Mouse (Mus musculus): Measurements from ENCODE around the gene Ppfibp1. TPM values are rescaled to one million over a fixed set of nuclear protein-coding genes. Genes with fewer than 3 reads are reported as not detected.

Ppfibp1 gene
- total and polyA plus RNA-seq, 2 experiments from 2014 or later, result 39.5 to 43.0 TPM

DNA sequence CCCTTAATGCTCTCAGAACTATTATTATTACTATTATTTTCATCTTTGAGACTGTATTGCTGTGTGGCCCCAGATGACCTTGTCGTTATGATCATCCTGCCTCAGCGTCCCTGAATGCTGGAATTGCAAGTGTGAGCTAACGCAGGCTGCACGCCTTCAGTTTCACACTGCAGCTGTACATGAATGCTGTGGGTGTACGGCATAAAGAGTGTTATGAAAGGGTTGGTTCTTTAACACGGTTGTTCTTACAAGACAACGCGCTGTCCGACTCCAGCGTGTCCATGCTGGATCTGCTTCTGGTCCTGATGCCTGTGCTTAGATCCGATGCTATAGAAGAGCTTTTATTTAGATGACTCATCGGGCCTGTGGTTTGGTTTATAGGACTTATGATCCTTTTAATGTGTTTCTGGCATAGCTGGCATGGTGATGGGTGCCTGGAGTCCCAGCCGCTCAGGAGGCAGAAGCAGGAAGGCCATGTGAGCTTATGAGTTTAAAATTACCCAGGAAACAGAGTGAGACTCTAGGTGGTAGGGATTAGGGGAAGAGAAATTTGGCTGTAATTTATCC is 161.0 kb downstream of the Ppfibp1 start:
- no peak overlapping the region for H3K9ac ChIP-seq (replicated peaks; ENCODE audit: low read depth, low read length)
- 93% methylated on average over 13 of the region's 13 CpGs for WGBS
- H3K4me3 ChIP-seq (ENCODE audit: low read depth, low read length), result no peak overlapping the region
- no peak overlapping the region for H3K4me2 ChIP-seq (ENCODE audit: low read depth, low read length)
- peaks cover 5% of the 10 kb centered on the region; the same call in 1 of the 2 replicates for H3K4me1 ChIP-seq (ENCODE audit: control insufficient read depth, insufficient read depth)
- DNase-seq (ENCODE audit: low spot score) (no peak), ATAC-seq (ENCODE audit: insufficient read depth, low read depth) (no peak)
- H3K27ac ChIP-seq (ENCODE audit: low read depth), result no peak overlapping the region
- no peaks in the 10 kb centered on the region for H3K27me3 ChIP-seq (ENCODE audit: control insufficient read depth, insufficient read depth, low read length)
- peaks cover 80% of the 10 kb centered on the region for H3K36me3 ChIP-seq (replicated peaks; ENCODE audit: control insufficient read depth, insufficient read depth, low read length)
- TF ChIP-seq CTCF (IDR thresholded peaks at IDR 0.05; ENCODE audit: low read depth), result no peak
- TF ChIP-seq EP300 (IDR thresholded peaks at IDR 0.05; ENCODE audit: low read depth), result no peak
- no peaks in the 10 kb centered on the region for H3K9me3 ChIP-seq (replicated peaks; ENCODE audit: control insufficient read depth, low read length)

DNA sequence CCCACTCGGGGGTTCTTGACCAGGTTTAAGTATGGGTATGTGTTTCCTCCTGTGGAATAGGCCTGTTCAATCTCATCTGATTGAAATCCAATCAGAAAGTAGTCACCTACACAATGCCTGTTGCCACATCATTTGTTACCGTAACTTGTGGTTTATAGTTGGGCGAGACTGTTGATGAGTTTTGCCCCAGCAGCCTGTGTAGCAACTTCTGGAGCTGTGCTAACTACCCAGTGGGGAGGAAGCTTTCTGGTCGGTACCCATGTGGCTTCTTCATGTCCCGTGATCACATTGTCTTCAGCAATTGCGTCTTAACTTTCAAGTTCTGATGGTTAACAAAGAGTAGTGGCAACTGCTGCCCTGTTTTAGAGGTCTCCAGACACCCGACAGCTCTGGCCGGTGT is 163.4 kb downstream of the Ppfibp1 start:
- DNase-seq (ENCODE audit: low spot score), result no peak
- Histone ChIP-seq H3K9ac (replicated peaks; ENCODE audit: low read depth, low read length) (no peak overlapping the region), H3K9me3 (replicated peaks; ENCODE audit: control insufficient read depth, low read length) (no peaks in the 10 kb centered on the region), H3K36me3 (replicated peaks; ENCODE audit: control insufficient read depth, insufficient read depth, low read length) (peaks cover 94% of the 10 kb centered on the region), H3K4me1 (ENCODE audit: control insufficient read depth, insufficient read depth) (no peaks in the 10 kb centered on the region), H3K27me3 (ENCODE audit: control insufficient read depth, insufficient read depth, low read length) (no peaks in the 10 kb centered on the region), H3K4me2 (ENCODE audit: low read depth, low read length) (no peak overlapping the region), H3K27ac (ENCODE audit: low read depth) (no peak overlapping the region), H3K4me3 (ENCODE audit: low read depth, low read length) (no peak overlapping the region)
- TF ChIP-seq CTCF (IDR thresholded peaks at IDR 0.05; ENCODE audit: low read depth) (no peak), EP300 (IDR thresholded peaks at IDR 0.05; ENCODE audit: low read depth) (no peak)
- 91% methylated on average over 8 of the region's 8 CpGs for WGBS
- no peak for ATAC-seq (ENCODE audit: insufficient read depth, low read depth)

DNA sequence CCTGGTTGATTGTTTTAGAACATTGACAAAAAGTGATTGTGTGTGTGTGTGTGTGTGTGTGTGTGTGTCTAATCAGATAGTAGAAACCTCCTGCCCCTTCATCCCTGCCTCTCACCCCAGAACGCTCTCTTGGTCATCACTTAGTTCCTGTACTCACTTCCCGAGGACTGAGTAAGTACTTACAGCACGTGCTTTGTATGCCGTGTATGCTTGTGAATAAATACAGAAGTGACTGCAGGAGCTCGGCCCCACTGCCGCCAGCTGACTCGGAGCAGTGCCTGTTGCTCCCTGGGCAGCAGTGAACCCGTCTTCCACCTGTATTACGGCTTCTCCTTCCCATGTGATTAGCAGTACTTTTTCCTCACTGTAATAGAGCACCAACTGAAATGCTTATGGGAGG is 164.2 kb downstream of the Ppfibp1 start:
- 91% methylated on average over 9 of the region's 9 CpGs for WGBS
- no peak overlapping the region for H3K27ac ChIP-seq (ENCODE audit: low read depth)
- DNase-seq (ENCODE audit: low spot score) (no peak), ATAC-seq (ENCODE audit: insufficient read depth, low read depth) (no peak)
- no peak overlapping the region for H3K4me3 ChIP-seq (ENCODE audit: low read depth, low read length)
- no peaks in the 10 kb centered on the region for H3K27me3 ChIP-seq (ENCODE audit: control insufficient read depth, insufficient read depth, low read length)
- no peak for TF ChIP-seq CTCF (IDR thresholded peaks at IDR 0.05; ENCODE audit: low read depth)
- no peak for TF ChIP-seq EP300 (IDR thresholded peaks at IDR 0.05; ENCODE audit: low read depth)
- no peak overlapping the region for H3K4me2 ChIP-seq (ENCODE audit: low read depth, low read length)
- H3K4me1 ChIP-seq (ENCODE audit: control insufficient read depth, insufficient read depth), result no peaks in the 10 kb centered on the region
- peaks cover 94% of the 10 kb centered on the region for H3K36me3 ChIP-seq (replicated peaks; ENCODE audit: control insufficient read depth, insufficient read depth, low read length)
- no peaks in the 10 kb centered on the region for H3K9me3 ChIP-seq (replicated peaks; ENCODE audit: control insufficient read depth, low read length)
- no peak overlapping the region for H3K9ac ChIP-seq (replicated peaks; ENCODE audit: low read depth, low read length)

DNA sequence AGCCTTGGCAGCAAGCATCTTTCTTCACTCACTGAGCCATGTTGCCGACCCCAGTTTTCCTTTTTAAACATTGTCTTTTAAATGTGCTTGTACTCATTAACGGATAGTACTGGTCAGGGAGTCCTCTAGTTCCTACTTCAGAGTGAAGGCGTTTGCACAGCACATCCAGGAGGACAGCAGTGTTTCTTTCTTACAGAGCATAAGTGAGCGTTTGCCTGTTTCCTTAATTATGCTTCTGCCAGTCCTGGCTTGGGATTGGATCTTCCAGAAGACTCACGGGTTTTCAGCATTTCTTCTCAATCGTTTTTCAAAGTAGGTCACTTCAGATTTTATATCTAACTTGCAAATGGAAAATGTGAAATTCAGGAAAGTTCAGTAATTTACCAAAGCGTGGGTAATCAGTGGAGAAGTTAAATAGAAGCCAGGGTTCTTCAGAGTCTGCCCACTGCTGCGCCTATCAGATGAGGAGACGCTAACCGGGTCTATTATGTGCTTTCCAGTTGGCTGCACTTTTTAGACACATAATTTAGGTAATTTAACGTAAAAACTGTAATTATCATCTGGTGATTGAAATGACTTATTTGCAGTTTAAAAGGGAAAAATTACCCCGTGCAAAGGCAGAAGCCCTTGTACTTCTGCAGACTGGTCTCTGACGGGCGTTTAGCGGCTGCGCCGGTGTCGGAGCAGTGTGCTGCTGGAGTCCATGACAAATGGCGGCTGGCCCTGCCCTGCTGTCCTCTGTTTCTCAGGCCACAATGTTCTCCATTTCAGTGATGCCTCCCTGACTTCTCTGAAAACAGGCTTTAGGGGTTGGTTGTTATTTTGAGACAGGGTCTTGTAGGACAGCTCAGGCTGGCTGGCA is 165.7 kb downstream of the Ppfibp1 start:
- no peak overlapping the region for H3K4me2 ChIP-seq (ENCODE audit: low read depth, low read length)
- 91% methylated on average over 19 of the region's 19 CpGs for WGBS
- no peaks in the 10 kb centered on the region for H3K9me3 ChIP-seq (replicated peaks; ENCODE audit: control insufficient read depth, low read length)
- no peak overlapping the region for H3K9ac ChIP-seq (replicated peaks; ENCODE audit: low read depth, low read length)
- no peak overlapping the region for H3K27ac ChIP-seq (ENCODE audit: low read depth)
- no peak overlapping the region for H3K4me3 ChIP-seq (ENCODE audit: low read depth, low read length)
- TF ChIP-seq EP300 (IDR thresholded peaks at IDR 0.05; ENCODE audit: low read depth) (no peak), CTCF (IDR thresholded peaks at IDR 0.05; ENCODE audit: low read depth) (no peak)
- H3K36me3 ChIP-seq (replicated peaks; ENCODE audit: control insufficient read depth, insufficient read depth, low read length), result peaks cover 88% of the 10 kb centered on the region
- no peaks in the 10 kb centered on the region for H3K27me3 ChIP-seq (ENCODE audit: control insufficient read depth, insufficient read depth, low read length)
- ATAC-seq (ENCODE audit: insufficient read depth, low read depth) (no peak), DNase-seq (ENCODE audit: low spot score) (no peak)
- H3K4me1 ChIP-seq (ENCODE audit: control insufficient read depth, insufficient read depth), result no peaks in the 10 kb centered on the region

DNA sequence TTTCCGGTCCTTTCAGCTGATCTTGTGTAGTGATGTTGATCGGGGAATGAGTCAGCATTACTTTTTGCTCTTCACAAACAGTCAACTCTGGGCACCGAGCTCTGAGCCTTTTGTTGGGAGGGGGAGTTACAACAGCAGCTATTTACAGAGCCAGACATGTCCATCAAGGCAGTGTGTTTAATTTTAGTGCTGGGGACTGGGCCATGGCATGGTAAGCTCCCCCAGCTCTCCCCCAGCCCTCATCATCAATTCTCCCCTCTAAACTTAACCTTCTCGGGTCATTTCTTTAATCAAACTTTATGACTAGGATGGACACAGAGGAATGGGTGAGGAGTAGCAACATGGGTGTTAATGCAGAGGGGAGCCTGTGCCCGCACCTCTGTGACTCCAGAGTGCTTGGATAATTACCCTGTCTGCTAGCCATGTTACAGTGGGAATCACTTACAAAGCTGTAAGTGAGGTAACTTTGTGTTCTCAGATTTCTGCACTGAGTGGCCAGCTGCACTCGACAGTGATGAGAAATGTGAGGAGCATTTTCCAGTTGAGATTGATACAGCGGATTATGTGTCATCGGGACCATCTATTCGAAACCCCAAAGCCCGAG is 167.2 kb downstream of the Ppfibp1 start:
- WGBS, result 69% methylated on average over 10 of the region's 10 CpGs
- TF ChIP-seq CTCF (IDR thresholded peaks at IDR 0.05; ENCODE audit: low read depth) (no peak), EP300 (IDR thresholded peaks at IDR 0.05; ENCODE audit: low read depth) (no peak)
- no peak overlapping the region for H3K4me3 ChIP-seq (ENCODE audit: low read depth, low read length)
- no peaks in the 10 kb centered on the region for H3K4me1 ChIP-seq (ENCODE audit: control insufficient read depth, insufficient read depth)
- ATAC-seq (ENCODE audit: insufficient read depth, low read depth) (no peak), DNase-seq (ENCODE audit: low spot score) (no peak)
- peaks cover 81% of the 10 kb centered on the region for H3K36me3 ChIP-seq (replicated peaks; ENCODE audit: control insufficient read depth, insufficient read depth, low read length)
- no peak overlapping the region for H3K9ac ChIP-seq (replicated peaks; ENCODE audit: low read depth, low read length)
- no peak overlapping the region for H3K27ac ChIP-seq (ENCODE audit: low read depth)
- no peak overlapping the region for H3K4me2 ChIP-seq (ENCODE audit: low read depth, low read length)
- no peaks in the 10 kb centered on the region for H3K27me3 ChIP-seq (ENCODE audit: control insufficient read depth, insufficient read depth, low read length)
- H3K9me3 ChIP-seq (replicated peaks; ENCODE audit: control insufficient read depth, low read length), result no peaks in the 10 kb centered on the region

Data from heart, postnatal 0 days (tissue).